Comparison of ENCODE assay signal across 8 mouse cellular contexts in the genomic region with DNA sequence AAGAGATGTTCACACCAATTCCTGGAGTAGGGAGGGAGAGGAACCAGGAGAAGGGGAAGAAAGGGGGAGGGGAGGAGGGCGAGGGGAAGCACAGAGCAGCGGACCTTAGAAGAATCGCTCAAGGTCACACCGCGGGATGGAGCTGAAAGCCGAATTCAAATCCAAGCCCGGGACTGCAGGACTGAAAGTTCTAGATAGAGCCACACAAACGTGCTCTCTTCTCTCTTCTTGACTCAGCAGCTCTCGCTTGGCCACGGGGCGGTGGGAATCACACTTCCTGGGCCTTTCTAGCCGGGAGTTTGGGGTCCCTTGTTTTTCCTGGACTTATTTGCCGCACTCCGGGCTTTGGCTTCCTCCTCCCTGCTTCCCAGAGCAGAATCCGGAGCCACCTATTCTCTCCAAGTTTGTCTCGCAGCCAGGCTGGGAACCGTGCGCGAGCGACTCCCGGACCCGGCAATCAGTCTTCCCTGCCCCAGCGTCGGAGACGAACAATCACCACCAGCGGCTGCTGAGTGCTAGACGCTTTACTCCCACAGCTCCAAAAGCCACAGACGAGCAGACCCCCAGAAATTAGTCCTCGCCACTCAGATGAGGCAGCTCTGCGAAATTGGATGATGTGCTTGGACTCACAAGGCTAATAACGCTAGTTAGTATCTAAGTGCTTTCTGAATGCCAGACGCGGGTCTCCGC. TPM values are rescaled to one million over a fixed set of nuclear protein-coding genes. Genes with fewer than 3 reads are reported as not detected.
DNase-seq lines count a peak whose midpoint lies in the region; ATAC-seq and TF ChIP-seq lines count a peak whose summit lies in the region.

No protein-coding gene starts in this region.

- H3K27ac ChIP-seq in heart, adult 2 months = no peak overlapping the region; the same call in 1 of the 2 replicates
- H3K27ac ChIP-seq in ES-E14 (ENCODE audit: insufficient read depth, low read depth, low read length, poor library complexity, severe bottlenecking) = no peak overlapping the region
- no peak overlapping the region for H3K27ac ChIP-seq in embryonic facial prominence, embryonic 11.5 days (replicated peaks; ENCODE audit: low read depth, low read length)
- H3K27ac ChIP-seq in hindbrain, embryonic 14.5 days = peak overlapping the region; percentile 96
- no peak overlapping the region for H3K27ac ChIP-seq in liver, embryonic 13.5 days
- H3K27ac ChIP-seq in stomach, embryonic 14.5 days (ENCODE audit: low read length) = peak overlapping the region; percentile 92; the same call in 1 of the 2 replicates

- TF ChIP-seq EP300 in heart, adult 2 months (IDR thresholded peaks at IDR 0.05; ENCODE audit: insufficient read depth, low read depth, low read length) = no peak

- ATAC-seq in embryonic facial prominence, embryonic 11.5 days (replicated peaks; ENCODE audit: insufficient number of reproducible peaks, low FRiP score, low TSS enrichment, low read depth) = no peak
- ATAC-seq in hindbrain, embryonic 14.5 days (ENCODE audit: low FRiP score) = no peak
- no peak for ATAC-seq in liver, embryonic 13.5 days (ENCODE audit: low read depth)
- no peak for ATAC-seq in stomach, embryonic 14.5 days (ENCODE audit: insufficient number of reproducible peaks, insufficient read depth, low FRiP score, low read depth)
- ATAC-seq in megakaryocyte progenitor cell, adult 5-6 weeks (replicated peaks; ENCODE audit: poor library complexity) = no peak

- WGBS in heart, adult 2 months = 4% methylated on average over 34 of the region's 34 CpGs
- under 1% methylated on average over 34 of the region's 34 CpGs for WGBS in embryonic facial prominence, embryonic 11.5 days
- WGBS in hindbrain, embryonic 14.5 days = under 1% methylated on average over 34 of the region's 34 CpGs
- WGBS in liver, embryonic 13.5 days (ENCODE audit: insufficient replicate concordance) = 1% methylated on average over 34 of the region's 34 CpGs
- under 1% methylated on average over 34 of the region's 34 CpGs for WGBS in stomach, embryonic 14.5 days

- H3K27me3 ChIP-seq in heart, adult 2 months (ENCODE audit: control insufficient read depth, insufficient read depth, low read length) = no peaks in the 10 kb centered on the region
- H3K27me3 ChIP-seq in embryonic facial prominence, embryonic 11.5 days (ENCODE audit: control insufficient read depth, insufficient read depth, low read length) = no peaks in the 10 kb centered on the region
- H3K27me3 ChIP-seq in hindbrain, embryonic 14.5 days (ENCODE audit: control insufficient read depth, insufficient read depth, low read length) = no peaks in the 10 kb centered on the region
- H3K27me3 ChIP-seq in liver, embryonic 13.5 days = peaks cover 59% of the 10 kb centered on the region
- no peaks in the 10 kb centered on the region for H3K27me3 ChIP-seq in stomach, embryonic 14.5 days (ENCODE audit: control insufficient read depth, insufficient read depth, low read length)

- H3K9me3 ChIP-seq in ES-E14 (ENCODE audit: control insufficient read depth, insufficient read depth, low read depth, low read length) = no peaks in the 10 kb centered on the region
- H3K9me3 ChIP-seq in embryonic facial prominence, embryonic 11.5 days (replicated peaks; ENCODE audit: control insufficient read depth, low read length) = no peaks in the 10 kb centered on the region
- no peaks in the 10 kb centered on the region for H3K9me3 ChIP-seq in hindbrain, embryonic 14.5 days (ENCODE audit: control insufficient read depth, low read length)
- H3K9me3 ChIP-seq in liver, embryonic 13.5 days (replicated peaks) = no peaks in the 10 kb centered on the region
- no peaks in the 10 kb centered on the region for H3K9me3 ChIP-seq in stomach, embryonic 14.5 days (ENCODE audit: control insufficient read depth, low read depth, low read length)

- peak overlapping the region; percentile 52 for H3K4me3 ChIP-seq in heart, adult 2 months
- H3K4me3 ChIP-seq in ES-E14 (ENCODE audit: insufficient read depth in 1 of 2, low read depth in 1 of 2, low read length in 2 of 2, poor library complexity in 1 of 2, severe bottlenecking in 1 of 2) = peak overlapping the region; percentile 74 to 90
- peak overlapping the region; percentile 71 for H3K4me3 ChIP-seq in embryonic facial prominence, embryonic 11.5 days (ENCODE audit: low read depth, low read length)
- peak overlapping the region; percentile 61 for H3K4me3 ChIP-seq in hindbrain, embryonic 14.5 days (replicated peaks; ENCODE audit: low read length)
- peak overlapping the region; percentile 52 for H3K4me3 ChIP-seq in liver, embryonic 13.5 days (replicated peaks)
- peak overlapping the region; percentile 69 for H3K4me3 ChIP-seq in stomach, embryonic 14.5 days (ENCODE audit: low read depth, low read length)

- intact Hi-C loops in heart, adult 2 months (cut with DNase I) = loop anchor here (5.0 kb wide), 1 partner anchor 50 kb away; no protein-coding TSS in a partner anchor

- TF ChIP-seq CTCF in heart, adult 2 months (IDR thresholded peaks at IDR 0.05) = no peak

- peak overlapping the region; percentile 89 for H3K4me2 ChIP-seq in embryonic facial prominence, embryonic 11.5 days (ENCODE audit: low read depth, low read length)
- peak overlapping the region; percentile 68 for H3K4me2 ChIP-seq in hindbrain, embryonic 14.5 days (replicated peaks)
- peak overlapping the region; percentile 69 for H3K4me2 ChIP-seq in liver, embryonic 13.5 days
- peak overlapping the region; percentile 93 for H3K4me2 ChIP-seq in stomach, embryonic 14.5 days (replicated peaks; ENCODE audit: low read depth, low read length)

- no peaks in the 10 kb centered on the region for H3K36me3 ChIP-seq in heart, adult 2 months (ENCODE audit: control insufficient read depth, insufficient read depth, low read length)
- H3K36me3 ChIP-seq in ES-E14 (ENCODE audit: control insufficient read depth, insufficient read depth, low read length, poor library complexity, severe bottlenecking) = no peaks in the 10 kb centered on the region
- no peaks in the 10 kb centered on the region; the same call in 1 of the 2 replicates for H3K36me3 ChIP-seq in embryonic facial prominence, embryonic 11.5 days (replicated peaks; ENCODE audit: control insufficient read depth, insufficient read depth, low read depth, low read length)
- no peaks in the 10 kb centered on the region for H3K36me3 ChIP-seq in hindbrain, embryonic 14.5 days (replicated peaks; ENCODE audit: control insufficient read depth, insufficient read depth)
- H3K36me3 ChIP-seq in liver, embryonic 13.5 days = no peaks in the 10 kb centered on the region
- H3K36me3 ChIP-seq in stomach, embryonic 14.5 days (ENCODE audit: control insufficient read depth, insufficient read depth, low read length) = no peaks in the 10 kb centered on the region

- peak; percentile 27 to 42 for DNase-seq in heart, adult 2 months
- no peak for DNase-seq in heart, adult 8-10 months (ENCODE audit: low spot score)
- DNase-seq in ES-E14 (ENCODE audit: low read depth, low spot score) = no peak
- DNase-seq in embryonic facial prominence, embryonic 11.5 days (ENCODE audit: low spot score) = peak; percentile 55
- DNase-seq in hindbrain, embryonic 14.5 days (ENCODE audit: low spot score) = peak; percentile 65
- no peak for DNase-seq in liver, embryonic 13.5 days

- in situ Hi-C loops in ES-E14 (cut with MboI; ENCODE audit: low sequenced_read_pairs in 2 of 2, unreplicated experiment in 2 of 2) = no loop called here

- no peaks in the 10 kb centered on the region for H3K4me1 ChIP-seq in heart, adult 2 months (ENCODE audit: control insufficient read depth, insufficient read depth, low read length)
- H3K4me1 ChIP-seq in ES-E14 (ENCODE audit: control insufficient read depth in 2 of 2, insufficient read depth in 2 of 2, low read length in 2 of 2, poor library complexity in 1 of 2) = peaks cover 6 to 17% of the 10 kb centered on the region in 2 experiments; a peak in 3 of 4 replicates
- H3K4me1 ChIP-seq in embryonic facial prominence, embryonic 11.5 days (ENCODE audit: control insufficient read depth, insufficient read depth, low read length) = no peaks in the 10 kb centered on the region
- peaks cover 57% of the 10 kb centered on the region for H3K4me1 ChIP-seq in hindbrain, embryonic 14.5 days (replicated peaks; ENCODE audit: control insufficient read depth, insufficient read depth, low read length)
- H3K4me1 ChIP-seq in liver, embryonic 13.5 days (replicated peaks) = peaks cover 5% of the 10 kb centered on the region
- H3K4me1 ChIP-seq in stomach, embryonic 14.5 days (ENCODE audit: control insufficient read depth, insufficient read depth, low read length) = peaks cover 20% of the 10 kb centered on the region

- H3K9ac ChIP-seq in heart, adult 2 months (ENCODE audit: low read depth, low read length) = peak overlapping the region; percentile 56
- H3K9ac ChIP-seq in ES-E14 (ENCODE audit: insufficient read depth, low read depth, low read length, poor library complexity, severe bottlenecking) = peak overlapping the region; percentile 64; the same call in 1 of the 2 replicates
- peak overlapping the region; percentile 93 for H3K9ac ChIP-seq in embryonic facial prominence, embryonic 11.5 days (replicated peaks; ENCODE audit: low read length)
- peak overlapping the region; percentile 85 for H3K9ac ChIP-seq in hindbrain, embryonic 14.5 days
- no peak overlapping the region for H3K9ac ChIP-seq in liver, embryonic 13.5 days
- peak overlapping the region; percentile 85 for H3K9ac ChIP-seq in stomach, embryonic 14.5 days (replicated peaks; ENCODE audit: low read depth, low read length)

- no peaks in the 10 kb centered on the region for H3K79me2 ChIP-seq in heart, adult 2 months (replicated peaks; ENCODE audit: control insufficient read depth, insufficient read depth, low read length)

- no peak for TF ChIP-seq POLR2A in heart, adult 2 months (IDR thresholded peaks at IDR 0.05; ENCODE audit: insufficient read depth, low read depth, low read length)

TF ChIP-seq in ES-E14, 5 proteins besides CTCF, POLR2A, EP300 and RAD21 (continues in another document):
- TF ChIP-seq ZNF384 (IDR thresholded peaks at IDR 0.05; ENCODE audit: low read depth, low read length) (no peak), ZC3H11A (IDR thresholded peaks at IDR 0.05; ENCODE audit: borderline replicate concordance, low read depth, low read length) (no peak), CHD2 (IDR thresholded peaks at IDR 0.05; ENCODE audit: low read depth, low read length) (no peak), HCFC1 (IDR thresholded peaks at IDR 0.05; ENCODE audit: borderline replicate concordance, insufficient read depth, low read length) (no peak)

RNA-seq across cellular contexts. Expression of a gene that starts 1.4 kb away (rescaled TPM):
- total RNA-seq in heart, adult 2 months (2021) = 1 to 10 TPM; 4.2 to 9.1 TPM
- polyA plus RNA-seq in heart, adult 2 months (2012; rRNA removed) = 7.2 and 7.6 TPM in 2 replicates
- 1 to 10 TPM; 3.3 to 4.9 (median 4.3) TPM for total RNA-seq in heart, adult 8-10 months (2022)
- total RNA-seq in ES-E14 (2012; rRNA removed) = 1.6 and 1.7 TPM in 2 replicates
- 39.7 TPM in 2 replicates for polyA plus RNA-seq in embryonic facial prominence, embryonic 11.5 days (2014; fragmentation: Nextera tagmentation; extraction: Ambion mirVana)
- polyA plus RNA-seq in hindbrain, embryonic 14.5 days (2014; fragmentation: Nextera tagmentation; extraction: Ambion mirVana) = 26.6 and 34.0 TPM in 2 replicates
- polyA plus RNA-seq in liver, embryonic 13.5 days (2015; fragmentation: Nextera tagmentation; extraction: Ambion mirVana) = 1.00 and 1.1 TPM in 2 replicates
- 19.9 and 23.4 TPM in 2 replicates for polyA plus RNA-seq in stomach, embryonic 14.5 days (2014; fragmentation: Nextera tagmentation; extraction: Ambion mirVana)
- total RNA-seq in megakaryocyte progenitor cell, adult 5-6 weeks (2015) = 2.7 and 4.2 TPM in 2 replicates
- 2.0 and 2.5 TPM in 2 replicates for total RNA-seq in megakaryocyte progenitor cell, adult 5-6 weeks (2017)

Comparison
In these comparisons a context has a peak if more than half of its experiments do, and no peak if none do; other contexts are left out.
1. DNase-seq: peak in heart, adult 2 months (2 of 2), embryonic facial prominence, embryonic 11.5 days (single experiment) and hindbrain, embryonic 14.5 days (single experiment); none in heart, adult 8-10 months (single experiment), ES-E14 (single experiment) and liver, embryonic 13.5 days (single experiment).
2. H3K27ac ChIP-seq: peak in hindbrain, embryonic 14.5 days (single experiment) and stomach, embryonic 14.5 days (single experiment); none in heart, adult 2 months (single experiment), ES-E14 (single experiment), embryonic facial prominence, embryonic 11.5 days (single experiment) and liver, embryonic 13.5 days (single experiment).
3. Peak in every context shown above with its lines, with median percentiles within 50 percentile points of each other: H3K4me3 ChIP-seq and H3K4me2 ChIP-seq.